Mouse (Mus musculus) common myeloid progenitor, adult 5-6 weeks (primary cell): ENCODE measurements around the gene Rbms3. TPM values are rescaled to one million over a fixed set of nuclear protein-coding genes. Genes with fewer than 3 reads are reported as not detected.

Experiments
- ATAC-seq: replicated peaks from 2 replicates; pipeline ENCODE4 v1.8.0; 2016; ENCODE audit warnings: low read depth, mild to moderate bottlenecking, moderate TSS enrichment, inconsistent platforms; ENCODE audit not compliant: poor library complexity, severe bottlenecking
- total RNA-seq: library from RNA; stranded (forward); fragments of 200-1000, 187-1606 nt; gene quantifications from 2 replicates; pipeline ENCODE4 v1.2.3, GENCODE M21; 2017

Gene Rbms3
- total RNA-seq, 1 experiment from 2014 or later, result not detected

- no peak for ATAC-seq
Observed at GRCm38 (mm10) chr9:116943902-116944301, 685.8 kb downstream of the Rbms3 start.

- ATAC-seq, result no peak
Observed at GRCm38 (mm10) chr9:116941116-116941515, 688.6 kb downstream of the Rbms3 start.

- no peak for ATAC-seq
Observed at GRCm38 (mm10) chr9:116940693-116941092, 689.0 kb downstream of the Rbms3 start.

- ATAC-seq, result no peak
Observed at GRCm38 (mm10) chr9:116928338-116928737, 701.4 kb downstream of the Rbms3 start.

GRCm38 (mm10) chr9:116923151-116923550 lies 706.6 kb downstream of the Rbms3 start:
- no peak for ATAC-seq

GRCm38 (mm10) chr9:116922561-116922960 lies 707.2 kb downstream of the Rbms3 start:
- ATAC-seq, result no peak

- no peak for ATAC-seq
Observed at GRCm38 (mm10) chr9:116919441-116920019, 710.2 kb downstream of the Rbms3 start.

- ATAC-seq, result no peak
Observed at GRCm38 (mm10) chr9:116912493-116912847, 717.2 kb downstream of the Rbms3 start.

GRCm38 (mm10) chr9:116911781-116912492 lies 717.8 kb downstream of the Rbms3 start:
- no peak for ATAC-seq

- no peak for ATAC-seq
Observed at GRCm38 (mm10) chr9:116909511-116909910, 720.2 kb downstream of the Rbms3 start.

GRCm38 (mm10) chr9:116906955-116907354 lies 722.8 kb downstream of the Rbms3 start:
- no peak for ATAC-seq

GRCm38 (mm10) chr9:116905646-116906045 lies 724.1 kb downstream of the Rbms3 start:
- ATAC-seq, result no peak

GRCm38 (mm10) chr9:116903304-116903993 lies 726.3 kb downstream of the Rbms3 start:
- ATAC-seq, result no peak

- ATAC-seq, result no peak
Observed at GRCm38 (mm10) chr9:116899403-116899802, 730.3 kb downstream of the Rbms3 start.

- ATAC-seq, result no peak
Observed at GRCm38 (mm10) chr9:116886973-116887680, 742.6 kb downstream of the Rbms3 start.

GRCm38 (mm10) chr9:116885617-116886016 lies 744.1 kb downstream of the Rbms3 start:
- no peak for ATAC-seq

- no peak for ATAC-seq
Observed at GRCm38 (mm10) chr9:116880503-116880902, 749.2 kb downstream of the Rbms3 start.

GRCm38 (mm10) chr9:116879600-116880457 lies 749.9 kb downstream of the Rbms3 start:
- ATAC-seq, result no peak

GRCm38 (mm10) chr9:116876786-116877185 lies 752.9 kb downstream of the Rbms3 start:
- ATAC-seq, result no peak

- ATAC-seq, result no peak
Observed at GRCm38 (mm10) chr9:116873976-116874320, 755.8 kb downstream of the Rbms3 start.
